Mouse (Mus musculus): ENCODE measurements at regions not wholly inside any gene's neighbourhood (a gene's known extent, or its start where the extent isn't known, plus 50 kb on each side); places are given as distances from the start of the nearest gene placed in this dataset.
"Not testable (repeated sequence)": the region's sequence is repeated elsewhere in the genome, so short reads cannot be mapped to it uniquely, and the experiment has no call there.

GRCm38 (mm10) chr12:39715120-39715519 is 322.7 kb downstream of the Arl4a start:
- DNase-seq, result no peak

GRCm38 (mm10) chr12:39714169-39714794 is 323.5 kb downstream of the Arl4a start:
- DNase-seq, result no peak

DNA sequence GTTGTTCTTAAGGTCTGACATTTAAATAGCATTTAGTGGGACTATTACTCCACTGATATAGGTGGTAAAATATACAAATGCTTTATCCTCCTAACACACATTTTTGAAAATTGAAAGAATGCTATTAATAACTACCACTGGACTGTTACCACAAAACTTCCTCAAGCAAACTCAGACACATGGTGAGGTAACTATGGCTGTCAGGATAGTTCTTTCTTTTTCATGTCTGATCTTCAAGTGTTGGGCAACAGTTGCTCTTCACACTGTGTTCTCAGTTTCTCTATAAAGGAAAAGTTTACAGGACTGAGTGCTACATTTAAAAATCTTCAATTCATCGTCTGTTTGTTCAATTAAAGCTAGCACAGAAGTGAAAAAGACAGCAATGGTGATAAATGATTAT is 326.0 kb downstream of the Arl4a start:
- DNase-seq, result no peak

DNA sequence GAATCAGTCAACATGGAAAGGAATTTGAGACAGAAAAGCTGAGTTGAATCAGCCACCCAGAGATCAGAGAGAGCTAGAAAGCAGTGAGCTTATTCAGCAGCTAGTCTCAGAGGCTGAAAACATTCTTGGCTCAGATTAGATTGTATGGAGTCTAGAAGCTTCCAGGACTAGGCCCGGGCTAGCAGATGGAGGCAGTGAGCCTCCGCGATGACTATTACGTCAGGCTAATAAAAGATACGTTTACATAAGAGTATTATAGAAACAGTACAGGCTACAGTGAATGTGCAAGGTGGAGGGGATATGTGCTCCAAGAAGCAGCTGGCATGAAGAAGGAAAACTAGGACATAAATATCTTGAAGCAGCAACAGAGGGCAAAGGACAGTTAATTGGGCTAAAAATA is 328.0 kb downstream of the Arl4a start:
- DNase-seq, result peak; percentile 3 to 4

DNA sequence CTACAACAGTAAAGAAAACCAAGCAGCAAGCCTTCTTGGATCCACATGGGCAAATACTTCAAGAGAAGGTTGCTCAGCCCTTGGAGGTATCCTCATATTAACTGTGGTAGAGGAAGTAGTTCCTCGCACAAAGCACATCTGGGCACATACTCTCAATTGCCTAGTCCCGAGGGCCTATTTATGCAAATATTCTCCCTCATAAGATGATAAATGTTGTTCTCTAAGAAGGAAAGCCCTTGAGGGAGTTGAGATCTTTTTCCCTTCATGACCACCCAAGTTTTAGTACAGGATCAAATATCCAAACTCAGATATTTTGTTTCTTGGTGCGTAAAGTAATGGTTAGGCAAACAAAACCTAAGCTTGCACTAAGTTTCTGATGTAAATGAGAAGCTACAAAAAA is 340.6 kb downstream of the Arl4a start:
- DNase-seq, result no peak

GRCm38 (mm10) chr12:39695322-39695721 is 342.5 kb downstream of the Arl4a start:
- DNase-seq, result no peak

DNA sequence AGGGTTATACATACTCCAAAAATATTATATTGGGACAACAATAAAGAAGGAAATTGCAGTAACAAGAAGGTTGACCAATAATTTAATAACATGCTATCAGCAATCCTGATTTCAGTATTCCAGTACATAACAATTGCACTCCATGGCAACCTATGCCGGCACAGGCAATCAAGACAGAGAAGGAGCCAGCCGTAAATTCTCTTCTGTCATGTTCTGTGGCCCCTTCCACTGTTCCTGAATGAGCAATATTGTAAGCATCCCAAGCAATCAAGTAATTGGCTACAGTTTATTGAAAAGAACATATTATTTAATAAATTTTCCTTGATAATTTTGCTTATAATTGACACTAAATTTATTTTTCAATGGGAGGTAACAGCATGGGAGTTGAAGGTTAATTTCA is 345.8 kb downstream of the Arl4a start:
- DNase-seq, result no peak

GRCm38 (mm10) chr12:39685399-39685798 is 352.4 kb downstream of the Arl4a start:
- DNase-seq, result no peak

DNA sequence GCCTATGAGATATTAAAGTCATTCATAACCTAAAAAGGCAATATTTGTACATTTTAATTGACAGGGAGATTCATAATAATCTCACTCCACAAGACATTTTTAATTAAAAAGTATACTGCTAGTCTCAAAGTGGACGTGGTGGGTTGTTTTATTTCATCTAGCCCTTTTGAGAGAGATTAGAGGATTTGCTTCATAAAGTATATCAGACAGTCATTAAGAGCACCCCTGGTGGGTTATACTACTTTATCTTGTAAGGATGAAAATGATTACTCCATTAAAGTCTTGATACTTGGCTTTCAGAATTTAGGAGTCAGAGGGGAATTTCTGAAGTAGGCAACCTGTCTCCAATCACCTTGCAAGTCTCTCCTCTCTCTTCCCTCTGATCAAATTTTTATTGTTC is 355.7 kb downstream of the Arl4a start:
- no peak for DNase-seq

- no peak for DNase-seq
Measured at GRCm38 (mm10) chr12:39675608-39676007, 362.2 kb downstream of the Arl4a start.

GRCm38 (mm10) chr12:39667701-39668100 is 370.1 kb downstream of the Arl4a start:
- DNase-seq, result no peak

- peak; percentile 26 to 44 for DNase-seq
Measured at GRCm38 (mm10) chr12:39665448-39665847, 372.4 kb downstream of the Arl4a start.

DNA sequence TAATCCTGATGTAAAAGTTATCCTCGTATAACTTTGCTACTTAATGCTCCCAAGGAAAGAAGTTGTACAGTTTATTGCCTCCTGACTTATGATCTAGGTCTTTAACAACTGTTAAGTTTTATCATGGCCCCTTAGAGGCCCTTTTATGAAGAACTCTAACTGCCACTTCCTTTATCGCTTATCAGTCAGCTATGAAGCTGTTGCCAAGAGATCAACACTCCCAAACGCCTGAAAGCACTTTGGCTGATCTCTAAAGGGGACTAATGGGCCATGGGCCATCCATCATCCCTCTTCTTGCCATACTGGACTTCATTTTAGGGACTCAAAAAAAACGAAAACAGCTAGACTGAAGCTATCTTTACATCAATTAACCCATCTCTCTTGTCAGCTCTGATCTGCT is 377.4 kb downstream of the Arl4a start:
- DNase-seq, result no peak

- DNase-seq, result no peak
Measured at GRCm38 (mm10) chr12:39656606-39657005, 381.2 kb downstream of the Arl4a start.

DNA sequence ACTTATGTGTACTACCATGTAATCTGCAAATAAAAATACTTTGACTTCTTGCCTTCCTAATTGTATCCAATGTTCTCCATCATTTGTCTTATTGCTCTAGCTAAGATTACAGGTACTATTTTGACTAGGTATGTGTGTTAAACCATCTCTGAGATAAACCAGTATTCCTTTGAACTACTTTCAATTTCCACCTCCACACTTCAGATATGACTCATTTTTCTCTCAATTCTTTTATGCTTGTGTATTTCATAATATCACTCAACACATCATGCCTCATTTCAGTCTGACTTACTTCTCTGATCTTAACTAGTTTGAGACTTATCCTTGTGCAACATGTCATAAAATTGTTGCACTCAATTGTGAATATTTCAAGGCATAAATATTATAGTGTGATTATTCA is 388.9 kb downstream of the Arl4a start:
- DNase-seq, result no peak

DNA sequence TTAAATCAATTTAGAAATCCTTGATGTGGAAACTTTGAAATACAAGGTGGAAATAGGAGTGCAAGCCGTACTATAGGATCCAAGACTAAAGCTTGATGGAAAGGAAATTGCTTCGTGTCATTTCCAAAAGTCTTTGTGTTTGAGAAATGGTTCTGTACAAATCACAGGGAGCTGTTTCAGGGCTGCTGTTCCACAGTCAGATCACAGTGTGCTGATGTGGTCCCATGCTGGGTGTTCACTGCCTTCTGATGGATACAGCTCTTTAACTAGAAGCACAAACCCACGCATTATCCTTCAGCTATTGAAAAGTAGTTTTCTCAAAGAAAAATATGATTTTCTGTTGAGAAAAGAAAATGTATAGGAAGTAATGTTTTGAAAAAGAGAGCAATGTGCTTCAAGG is 391.3 kb downstream of the Arl4a start:
- DNase-seq, result no peak

GRCm38 (mm10) chr12:39645581-39645980 is 392.2 kb downstream of the Arl4a start:
- no peak for DNase-seq

GRCm38 (mm10) chr12:39639246-39639645 is 398.6 kb downstream of the Arl4a start:
- DNase-seq, result no peak

DNA sequence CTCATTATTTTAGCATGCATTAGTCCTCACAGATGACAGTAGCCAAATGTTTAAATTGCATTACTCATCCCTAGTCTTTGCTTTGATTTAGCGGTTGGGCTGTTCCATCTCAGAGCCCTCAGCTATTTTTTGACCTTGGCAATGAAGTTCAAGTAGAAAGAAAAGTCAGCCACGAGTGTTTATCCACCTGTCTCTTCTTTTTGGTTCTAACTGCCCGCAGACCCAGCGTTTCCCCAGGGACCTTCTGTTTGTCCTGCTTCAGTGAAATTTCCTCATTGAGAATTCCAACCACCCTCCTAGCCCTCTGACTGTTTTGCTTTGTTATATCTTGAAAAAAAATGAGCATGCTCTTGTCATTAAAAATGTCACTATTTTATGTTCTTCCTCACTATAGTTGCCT is 403.5 kb downstream of the Arl4a start:
- DNase-seq, result no peak

GRCm38 (mm10) chr12:39621266-39621665 is 416.6 kb downstream of the Arl4a start:
- DNase-seq, result no peak

GRCm38 (mm10) chr12:39605289-39605688 is 432.5 kb downstream of the Arl4a start:
- no peak for DNase-seq

GRCm38 (mm10) chr12:39604723-39605122 is 433.1 kb downstream of the Arl4a start:
- no peak for DNase-seq

DNA sequence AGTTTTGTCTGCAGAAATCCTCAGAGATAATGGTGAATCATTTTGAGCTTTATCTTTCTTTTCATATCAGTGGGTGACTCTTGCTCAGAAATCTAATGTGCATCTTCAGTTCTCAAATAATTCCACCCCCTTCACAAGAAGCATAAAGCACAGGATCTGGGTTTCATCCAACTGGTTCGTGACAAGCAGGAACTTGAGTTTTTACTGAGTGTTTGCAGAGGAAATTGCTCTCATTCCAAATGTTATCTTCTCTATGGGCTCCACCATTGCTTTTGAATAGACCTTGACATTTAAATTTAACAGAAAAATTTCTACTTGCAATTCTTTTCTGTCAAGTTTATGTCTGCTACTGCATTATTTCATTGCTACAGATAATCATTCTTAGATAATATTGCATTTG is 443.1 kb downstream of the Arl4a start:
- no peak for DNase-seq

DNA sequence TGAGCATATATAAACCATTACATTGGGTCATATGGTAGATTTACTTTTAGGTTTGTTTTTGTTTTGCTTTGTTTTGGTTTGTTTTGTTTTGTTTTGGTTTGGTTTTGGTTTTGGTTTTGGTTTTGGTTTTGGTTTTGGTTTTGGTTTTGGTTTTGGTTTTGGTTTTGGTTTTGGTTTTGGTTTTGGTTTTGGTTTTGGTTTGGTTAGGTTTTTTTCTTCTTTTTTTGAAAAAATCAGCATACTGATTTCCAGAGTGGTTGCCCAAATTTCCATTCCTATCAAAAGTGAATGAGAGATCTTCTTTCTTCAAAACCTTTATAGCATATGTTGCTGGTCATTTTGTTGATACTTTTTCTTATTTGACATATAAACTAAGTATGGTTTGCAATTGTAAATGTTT is 444.0 kb downstream of the Arl4a start:
- not testable (repeated sequence) for DNase-seq

- DNase-seq, result no peak
Measured at GRCm38 (mm10) chr12:39587204-39587909, 450.5 kb downstream of the Arl4a start.

All from layer of hippocampus, postnatal 36 days (tissue).